Mouse (Mus musculus) mouse trophoblast stem cell (cell line): ENCODE data around the gene Lkaaear1.

Source experiments
- in situ Hi-C, 2 experiments: fragments of 300-500 bp; cut with MseI, MboI; formaldehyde crosslinking; loops; 2 replicates in 1 of 2; 3 replicates in 1 of 2; pipeline ENCODE4 v1.15.1; 2025

The Lkaaear1 gene

GRCm38 (mm10) chr2:181656734-181657133, 41.5 kb downstream of the Lkaaear1 start, which contains the start of gene Gm29797:
Gm29797 (plus strand) TSS chr2:181657034.
- in situ Hi-C loops = no loop called here

GRCm38 (mm10) chr2:181653523-181653922, 44.7 kb downstream of the Lkaaear1 start:
- in situ Hi-C loops = no loop called here

GRCm38 (mm10) chr2:181653065-181653464, 45.2 kb downstream of the Lkaaear1 start:
- in situ Hi-C loops = no loop called here

GRCm38 (mm10) chr2:181648926-181649325, 49.3 kb downstream of the Lkaaear1 start:
- in situ Hi-C loops = no loop called here
